Mouse (Mus musculus) hindbrain, embryonic 11.5 days (tissue): Measurements from ENCODE around the gene Dnm3. TPM values are rescaled to one million over a fixed set of nuclear protein-coding genes. Genes with fewer than 3 reads are reported as not detected.

Source experiments
- ATAC-seq: fragments of 200-750 bp; cut with Nextera tagmentation; 2 replicates; pipeline ENCODE4 v1.8.0; 2017; ENCODE audit warnings: mild to moderate bottlenecking, moderate TSS enrichment, moderate library complexity; ENCODE audit not compliant: low FRiP score
- DNase-seq: peaks from one replicate; pipeline ENCODE4 v3.0.0-alpha.2; 2015; ENCODE audit warnings: low spot score
- H3K27ac ChIP-seq: fragments of 300-500 bp; sonication (generic); 2 replicates; pipeline ENCODE4 v1.5.1; 2014; ENCODE audit warnings: mild to moderate bottlenecking, low read depth, low read length
- H3K27me3 ChIP-seq: fragments of 300-500 bp; sonication (generic); 2 replicates; pipeline ENCODE4 v1.6.1; 2014; ENCODE audit warnings: mild to moderate bottlenecking, low read length, moderate library complexity, mixed read lengths; ENCODE audit not compliant: control insufficient read depth, insufficient read depth
- H3K36me3 ChIP-seq: fragments of 300-500 bp; sonication (generic); 2 replicates; pipeline ENCODE4 v1.6.1; 2014; ENCODE audit warnings: mild to moderate bottlenecking, low read length, moderate library complexity, mixed read lengths; ENCODE audit not compliant: control insufficient read depth, insufficient read depth
- H3K4me1 ChIP-seq: fragments of 300-500 bp; sonication (generic); replicated peaks from 2 replicates; pipeline ENCODE4 v1.6.1; 2014; ENCODE audit warnings: low read length, mixed read lengths; ENCODE audit not compliant: control insufficient read depth, insufficient read depth
- H3K4me2 ChIP-seq: fragments of 300-500 bp; sonication (generic); replicated peaks from 2 replicates; pipeline ENCODE4 v1.6.1; 2014; ENCODE audit warnings: mild to moderate bottlenecking, low read depth, low read length
- H3K4me3 ChIP-seq: fragments of 300-500 bp; sonication (generic); 2 replicates; pipeline ENCODE4 v1.5.1; 2014; ENCODE audit warnings: low read depth, low read length
- H3K9ac ChIP-seq: fragments of 300-500 bp; sonication (generic); 2 replicates; pipeline ENCODE4 v1.6.1; 2014; ENCODE audit warnings: low read depth, low read length
- H3K9me3 ChIP-seq: fragments of 300-500 bp; sonication (generic); 2 replicates; pipeline ENCODE4 v1.6.1; 2016; ENCODE audit warnings: low read length; ENCODE audit not compliant: control insufficient read depth
- WGBS: fragments of 180-500 bp; shearing (Covaris S2); extraction: QIAGEN DNeasy Blood & Tissue Kit; methylation state at CpG from one replicate; pipeline ENCODE4 v1.1.7; 2014; 5-methylcytosine and 5-hydroxymethylcytosine counted together
- polyA plus RNA-seq: library from polyadenylated mRNA; unstranded; fragments of >200 nt; fragmentation: Nextera tagmentation; extraction: Ambion mirVana; gene quantifications from 2 replicates; pipeline ENCODE4 v1.2.1, GENCODE M21; 2014

Gene Dnm3
- polyA plus RNA-seq, 1 experiment from 2014 or later = 12.0 TPM

- Histone ChIP-seq H3K4me3 (no peak overlapping the region), H3K4me1 (no peaks in the 10 kb centered on the region), H3K9ac (no peak overlapping the region), H3K27ac (no peak overlapping the region), H3K36me3 (no peaks in the 10 kb centered on the region), H3K27me3 (no peaks in the 10 kb centered on the region), H3K4me2 (no peak overlapping the region), H3K9me3 (no peaks in the 10 kb centered on the region)
- 85% methylated on average over 5 of the region's 5 CpGs for WGBS
- DNase-seq (no peak), ATAC-seq (no peak)
Measured at GRCm38 (mm10) chr1:161978173-161978700, 499.6 kb downstream of the Dnm3 start.

DNA sequence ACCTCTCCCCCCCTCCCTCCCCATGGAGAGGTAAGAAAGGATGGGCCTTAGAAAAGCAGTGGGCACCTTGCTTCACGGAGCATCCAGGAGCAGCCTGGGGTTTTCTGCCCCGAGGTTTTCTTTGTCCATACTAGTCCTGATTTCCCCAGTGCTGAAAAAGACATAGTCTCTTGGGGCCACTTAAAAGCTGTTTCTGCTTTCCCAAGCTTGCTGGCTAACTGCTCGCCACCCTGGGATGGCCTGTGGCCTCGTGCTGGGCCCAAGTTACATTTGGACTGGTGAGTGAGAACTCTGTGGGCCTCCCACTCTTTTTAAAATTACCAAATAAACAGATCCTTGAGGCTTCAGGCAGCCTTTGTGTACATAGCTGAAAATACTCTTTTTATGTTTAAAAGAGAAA is 500.5 kb downstream of the Dnm3 start:
- no peaks in the 10 kb centered on the region for H3K27me3 ChIP-seq
- H3K9me3 ChIP-seq = no peaks in the 10 kb centered on the region
- DNase-seq = no peak
- no peak overlapping the region for H3K4me3 ChIP-seq
- no peaks in the 10 kb centered on the region for H3K4me1 ChIP-seq
- no peak overlapping the region for H3K9ac ChIP-seq
- no peak overlapping the region for H3K4me2 ChIP-seq
- 67% methylated on average over 4 of the region's 4 CpGs for WGBS
- ATAC-seq = no peak
- H3K36me3 ChIP-seq = no peaks in the 10 kb centered on the region
- no peak overlapping the region for H3K27ac ChIP-seq

GRCm38 (mm10) chr1:161976255-161977182 is 501.3 kb downstream of the Dnm3 start:
- no peaks in the 10 kb centered on the region for H3K9me3 ChIP-seq
- H3K4me1 ChIP-seq = no peaks in the 10 kb centered on the region
- no peak overlapping the region for H3K4me2 ChIP-seq
- no peak overlapping the region for H3K4me3 ChIP-seq
- no peaks in the 10 kb centered on the region for H3K36me3 ChIP-seq
- H3K27ac ChIP-seq = no peak overlapping the region
- no peaks in the 10 kb centered on the region for H3K27me3 ChIP-seq
- DNase-seq (peak; percentile 85), ATAC-seq (peak; percentile 67)
- H3K9ac ChIP-seq = no peak overlapping the region
- WGBS = 49% methylated on average over 16 of the region's 16 CpGs

GRCm38 (mm10) chr1:161972233-161972632 is 505.6 kb downstream of the Dnm3 start:
- ATAC-seq (no peak), DNase-seq (no peak)
- Histone ChIP-seq H3K4me3 (no peak overlapping the region), H3K4me1 (no peaks in the 10 kb centered on the region), H3K9me3 (no peaks in the 10 kb centered on the region), H3K36me3 (no peaks in the 10 kb centered on the region), H3K27me3 (no peaks in the 10 kb centered on the region), H3K27ac (no peak overlapping the region), H3K9ac (no peak overlapping the region), H3K4me2 (no peak overlapping the region)
- 90% methylated on average over 8 of the region's 8 CpGs for WGBS

- WGBS = 98% methylated on average over 9 of the region's 9 CpGs
- no peak overlapping the region for H3K27ac ChIP-seq
- H3K4me3 ChIP-seq = no peak overlapping the region
- no peaks in the 10 kb centered on the region for H3K27me3 ChIP-seq
- H3K4me1 ChIP-seq = no peaks in the 10 kb centered on the region
- H3K9me3 ChIP-seq = no peaks in the 10 kb centered on the region
- no peaks in the 10 kb centered on the region for H3K36me3 ChIP-seq
- H3K4me2 ChIP-seq = no peak overlapping the region
- DNase-seq = no peak
- ATAC-seq = no peak
- no peak overlapping the region for H3K9ac ChIP-seq
Measured at GRCm38 (mm10) chr1:161970874-161971273, 507.0 kb downstream of the Dnm3 start.

DNA sequence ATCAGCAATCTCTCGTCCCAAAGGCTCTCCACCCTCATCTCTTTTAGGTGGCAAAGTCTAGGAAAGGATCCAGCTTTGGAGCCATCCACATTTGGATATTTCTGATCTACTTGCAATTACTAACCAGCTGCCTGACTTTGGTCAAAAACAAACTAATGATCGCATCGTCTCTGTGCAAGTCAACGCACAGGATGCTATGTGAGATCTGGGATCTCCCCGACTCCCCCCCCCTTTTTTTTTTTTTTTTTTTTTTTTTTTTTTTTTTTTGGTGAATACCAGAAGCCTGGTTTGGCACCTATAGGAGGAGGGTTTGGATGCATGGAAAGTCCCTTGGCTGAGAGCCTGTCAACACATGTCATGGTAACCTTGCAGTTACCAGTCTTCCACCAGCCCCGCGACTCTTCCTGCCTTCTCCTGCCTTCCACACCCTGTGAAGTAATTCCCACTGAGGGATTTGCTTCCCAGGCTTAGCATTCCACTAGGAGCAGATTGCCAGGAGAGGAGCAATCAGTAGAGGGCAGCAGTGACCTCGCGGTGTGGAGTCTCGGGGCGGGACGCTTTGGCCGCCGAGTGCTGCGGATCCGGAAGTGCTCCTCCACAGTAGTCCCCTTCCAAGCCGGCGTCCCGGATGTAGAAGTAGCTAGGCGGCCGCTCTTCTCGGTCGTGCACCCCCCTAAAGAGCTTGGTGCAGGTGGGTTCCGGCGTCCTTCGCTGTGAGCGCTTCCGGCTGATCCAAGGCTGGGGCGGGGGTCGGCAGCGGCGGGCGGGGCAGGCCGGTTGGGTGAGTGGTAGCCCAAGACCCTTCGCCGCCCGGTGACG is 509.0 kb downstream of the Dnm3 start, which contains the start of gene Pigc:
Gene Pigc, plus strand, starts transcription at position 598 of the 819 bp plus-strand sequence.
- Histone ChIP-seq H3K27ac (peak within 1 kb of the TSS; percentile 63), H3K9me3 (no peaks in the 10 kb centered on the region), H3K36me3 (no peaks in the 10 kb centered on the region), H3K4me1 (no peaks in the 10 kb centered on the region), H3K27me3 (no peaks in the 10 kb centered on the region), H3K4me3 (peak within 1 kb of the TSS; percentile 68), H3K4me2 (peak within 1 kb of the TSS; percentile 40), H3K9ac (peak within 1 kb of the TSS; percentile 71)
- DNase-seq (peak; percentile 94), ATAC-seq (peak; percentile 98)
- 5% methylated on average over 37 of the region's 38 CpGs for WGBS

DNA sequence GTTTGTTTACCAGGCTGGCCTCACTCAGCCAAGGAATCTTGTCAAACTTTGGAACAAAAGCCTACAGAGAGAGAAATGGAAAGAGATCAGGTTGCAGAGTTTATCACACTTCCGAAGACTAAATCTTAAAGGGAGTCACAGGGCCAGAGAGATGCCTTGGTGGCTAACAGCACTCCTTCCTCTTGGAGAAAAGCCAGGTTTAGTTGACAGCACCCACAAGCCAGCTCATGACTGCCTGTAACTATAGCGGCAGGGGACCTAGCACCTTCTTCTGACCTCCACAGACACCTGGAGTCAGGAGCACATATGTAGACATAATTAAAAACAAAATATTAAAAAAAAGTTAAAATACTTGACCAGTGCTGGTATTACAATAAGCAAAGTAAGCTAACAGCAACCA is 509.9 kb downstream of the Dnm3 start:
- H3K9ac ChIP-seq = no peak overlapping the region
- no peaks in the 10 kb centered on the region for H3K27me3 ChIP-seq
- no peak overlapping the region for H3K4me3 ChIP-seq
- WGBS = 85% methylated on average over 2 of the region's 2 CpGs
- ATAC-seq (no peak), DNase-seq (no peak)
- H3K36me3 ChIP-seq = no peaks in the 10 kb centered on the region
- H3K4me1 ChIP-seq = no peaks in the 10 kb centered on the region
- no peak overlapping the region for H3K4me2 ChIP-seq
- H3K9me3 ChIP-seq = no peaks in the 10 kb centered on the region
- H3K27ac ChIP-seq = no peak overlapping the region

DNA sequence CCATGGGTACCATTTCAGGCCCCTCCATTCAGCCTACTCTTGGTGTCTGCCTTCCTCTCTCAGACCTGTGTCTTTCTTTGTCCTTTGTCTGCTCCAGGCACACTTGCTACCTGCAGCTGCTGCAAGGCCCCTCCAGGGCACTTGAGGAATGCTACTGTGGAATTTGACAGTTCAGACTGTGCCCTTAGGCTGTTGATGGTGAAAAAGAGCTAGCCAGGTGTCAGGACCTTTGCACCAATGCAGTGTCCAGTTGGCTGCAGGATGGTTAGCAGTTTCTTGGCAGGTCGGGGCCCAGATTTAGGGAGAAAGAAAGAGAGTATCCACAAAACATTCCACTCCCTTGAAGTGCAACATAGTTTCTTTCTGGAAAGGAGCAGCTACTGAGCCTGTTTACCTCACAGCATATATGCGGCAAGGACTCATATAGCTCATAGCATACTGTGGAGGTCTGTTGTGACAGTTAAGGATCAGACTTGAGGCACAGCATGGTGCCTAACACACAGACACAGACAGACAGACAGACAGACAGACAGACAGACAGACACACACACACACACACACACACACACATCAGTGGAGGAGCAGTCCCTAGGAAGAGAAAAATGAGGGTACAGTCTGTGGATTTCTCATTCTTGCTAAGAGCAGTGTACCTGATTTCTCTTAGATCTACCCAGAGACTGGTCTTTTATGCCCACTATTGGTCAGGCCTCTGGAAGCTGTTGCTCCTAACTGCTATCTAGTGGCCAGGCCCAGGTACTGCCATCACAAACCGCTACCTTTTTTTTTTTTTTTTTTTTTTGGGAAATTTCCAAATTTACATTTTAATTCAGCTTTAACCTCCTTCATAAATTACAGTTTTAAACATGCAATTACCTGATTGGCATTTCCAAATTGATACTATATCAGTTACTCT is 515.1 kb downstream of the Dnm3 start:
- no peak overlapping the region for H3K4me3 ChIP-seq
- no peaks in the 10 kb centered on the region for H3K27me3 ChIP-seq
- H3K9ac ChIP-seq = no peak overlapping the region
- peak; percentile 41 for DNase-seq
- no peak overlapping the region for H3K27ac ChIP-seq
- H3K4me2 ChIP-seq = no peak overlapping the region
- H3K4me1 ChIP-seq = no peaks in the 10 kb centered on the region
- no peaks in the 10 kb centered on the region for H3K9me3 ChIP-seq
- ATAC-seq = peak; percentile 60
- WGBS = 47% methylated on average over 3 of the region's 3 CpGs
- no peaks in the 10 kb centered on the region for H3K36me3 ChIP-seq
